Mouse (Mus musculus) embryonic fibroblast, embryonic 13.5 days (primary cell): ENCODE results near the gene Lrrc8e. TPM values are rescaled to one million over a fixed set of nuclear protein-coding genes. Genes with fewer than 3 reads are reported as not detected.
"Not testable (repeated sequence)": the region's sequence is repeated elsewhere in the genome, so short reads cannot be mapped to it uniquely, and the experiment has no call there.

Experiments used
- H3K27ac ChIP-seq: 2 replicates; pipeline ENCODE4 v1.5.1; 2012; ENCODE audit warnings: low read length, control low read depth, inconsistent platforms; ENCODE audit not compliant: insufficient read depth
- H3K4me1 ChIP-seq: 2 replicates; pipeline ENCODE4 v1.6.1; 2011; ENCODE audit warnings: low read length; ENCODE audit not compliant: control insufficient read depth, insufficient read depth
- H3K4me3 ChIP-seq: 2 replicates; pipeline ENCODE4 v1.5.1; 2011; ENCODE audit warnings: mild to moderate bottlenecking, control low read depth, low read length; ENCODE audit not compliant: insufficient read depth
- CTCF ChIP-seq: IDR thresholded peaks from 2 replicates; pipeline ENCODE4 v1.5.1; 2011; ENCODE audit warnings: mild to moderate bottlenecking, control low read depth, low read length, moderate library complexity, borderline replicate concordance; ENCODE audit not compliant: insufficient read depth
- POLR2A ChIP-seq: IDR thresholded peaks from 2 replicates; pipeline ENCODE4 v1.6.1; 2011; ENCODE audit warnings: low read depth, mild to moderate bottlenecking, control low read depth, low read length, moderate library complexity
- polyA plus RNA-seq: library from polyadenylated mRNA; stranded (reverse); fragments of >200 nt; gene quantifications from 2 replicates; pipeline ENCODE4 v1.2.4, GENCODE M21; 2011; ENCODE audit warnings: low read depth; ENCODE audit not compliant: missing spikeins, insufficient read length

Gene Lrrc8e
- polyA plus RNA-seq, 1 experiment = 1.7 TPM

GRCm38 (mm10) chr8:4252934-4253841, 26.6 kb downstream of the Lrrc8e start, which contains the start of gene Snapc2:
TSS of gene Snapc2 (plus strand) at chr8:4253080.
- Histone ChIP-seq H3K27ac (peak within 1 kb of the TSS; percentile 73), H3K4me3 (peak within 1 kb of the TSS; percentile 89), H3K4me1 (peaks cover 10% of the 10 kb centered on the region)
- no peak for TF ChIP-seq CTCF
- peak; percentile 65 for TF ChIP-seq POLR2A

GRCm38 (mm10) chr8:4254001-4254400, 27.4 kb downstream of the Lrrc8e start:
- peak overlapping the region; percentile 63 for H3K27ac ChIP-seq
- peaks cover 10% of the 10 kb centered on the region for H3K4me1 ChIP-seq
- H3K4me3 ChIP-seq = peak overlapping the region; percentile 89
- TF ChIP-seq CTCF (peak; percentile 62; the same call in 1 of the 2 replicates), POLR2A (0 out of 2 replicates have a peak, but pooled peaks have one; percentile 1)

- H3K4me3 ChIP-seq, H3K27ac ChIP-seq, H3K4me1 ChIP-seq: not testable (repeated sequence)
Observed at GRCm38 (mm10) chr8:4255471-4255870, 28.8 kb downstream of the Lrrc8e start.

GRCm38 (mm10) chr8:4256911-4257310, 30.3 kb downstream of the Lrrc8e start:
- Histone ChIP-seq H3K4me3 (no peak overlapping the region), H3K27ac (peak overlapping the region; percentile 62), H3K4me1 (peaks cover 10% of the 10 kb centered on the region)
- peak; percentile 32; the same call in 1 of the 2 replicates for TF ChIP-seq POLR2A
- TF ChIP-seq CTCF = no peak

- no peak for TF ChIP-seq CTCF
- TF ChIP-seq POLR2A = no peak
- Histone ChIP-seq H3K4me1 (peaks cover 10% of the 10 kb centered on the region), H3K27ac (peak overlapping the region; percentile 29), H3K4me3 (no peak overlapping the region)
Observed at GRCm38 (mm10) chr8:4257350-4257749, 30.7 kb downstream of the Lrrc8e start.

- peak overlapping the region; percentile 63 for H3K4me3 ChIP-seq
- peak overlapping the region; percentile 29; the same call in 1 of the 2 replicates for H3K27ac ChIP-seq
- peaks cover 10% of the 10 kb centered on the region for H3K4me1 ChIP-seq
- TF ChIP-seq POLR2A (no peak; the same call in none of the 2 replicates), CTCF (peak; percentile 92)
Observed at GRCm38 (mm10) chr8:4258233-4258632, 31.6 kb downstream of the Lrrc8e start.

- peaks cover 10% of the 10 kb centered on the region for H3K4me1 ChIP-seq
- peak overlapping the region; percentile 63 for H3K4me3 ChIP-seq
- TF ChIP-seq POLR2A (peak; percentile 9; the same call in 1 of the 2 replicates), CTCF (no peak)
- no peak overlapping the region for H3K27ac ChIP-seq
Observed at GRCm38 (mm10) chr8:4258678-4259077, 32.1 kb downstream of the Lrrc8e start.

- H3K4me1 ChIP-seq = peaks cover 8% of the 10 kb centered on the region
- peak within 1 kb of the TSS; percentile 63 for H3K4me3 ChIP-seq
- no peak for TF ChIP-seq CTCF
- TF ChIP-seq POLR2A = peak; percentile 90
- peak within 1 kb of the TSS; percentile 48 for H3K27ac ChIP-seq
Observed at GRCm38 (mm10) chr8:4259125-4259804, 32.6 kb downstream of the Lrrc8e start, which contains the start of gene Ctxn1. TSS of gene Ctxn1 (minus strand) at chr8:4259274.

- Histone ChIP-seq H3K4me3 (no peak overlapping the region), H3K4me1 (peaks cover 8% of the 10 kb centered on the region), H3K27ac (peak overlapping the region; percentile 48)
- TF ChIP-seq CTCF (no peak), POLR2A (no peak)
Observed at GRCm38 (mm10) chr8:4259805-4260170, 33.2 kb downstream of the Lrrc8e start.
